Mouse (Mus musculus) midbrain, embryonic 11.5 days (tissue): Measurements from ENCODE around the gene Itga5. TPM values are rescaled to one million over a fixed set of nuclear protein-coding genes. Genes with fewer than 3 reads are reported as not detected.
A peak's percentile ranks its signal among the peaks of the same experiment; 100 is the strongest.

Experiments
- ATAC-seq: fragments of 200-750 bp; cut with Nextera tagmentation; 2 replicates; pipeline ENCODE4 v1.8.0; 2017; ENCODE audit warnings: moderate TSS enrichment, moderate library complexity; ENCODE audit not compliant: low FRiP score
- DNase-seq: peaks from one replicate; pipeline ENCODE4 v3.0.0; 2015; ENCODE audit warnings: low spot score; ENCODE audit errors: missing footprints
- H3K27ac ChIP-seq: fragments of 300-500 bp; sonication (generic); 2 replicates; pipeline ENCODE4 v1.5.1; 2014; ENCODE audit warnings: low read depth, low read length
- H3K27me3 ChIP-seq: fragments of 300-500 bp; sonication (generic); 2 replicates; pipeline ENCODE4 v1.6.1; 2014; ENCODE audit warnings: mild to moderate bottlenecking, low read length, moderate library complexity, mixed read lengths; ENCODE audit not compliant: control insufficient read depth, insufficient read depth
- H3K36me3 ChIP-seq: fragments of 300-500 bp; sonication (generic); 2 replicates; pipeline ENCODE4 v1.6.1; 2014; ENCODE audit warnings: mild to moderate bottlenecking, low read length, moderate library complexity, mixed read lengths; ENCODE audit not compliant: control insufficient read depth, insufficient read depth
- H3K4me1 ChIP-seq: fragments of 300-500 bp; sonication (generic); 2 replicates; pipeline ENCODE4 v1.6.1; 2014; ENCODE audit warnings: low read length; ENCODE audit not compliant: control insufficient read depth, insufficient read depth
- H3K4me2 ChIP-seq: fragments of 300-500 bp; sonication (generic); 2 replicates; pipeline ENCODE4 v1.6.1; 2014; ENCODE audit warnings: mild to moderate bottlenecking, moderate library complexity
- H3K4me3 ChIP-seq: fragments of 300-500 bp; sonication (generic); 2 replicates; pipeline ENCODE4 v1.5.1; 2014; ENCODE audit warnings: low read depth, low read length
- H3K9ac ChIP-seq: fragments of 300-500 bp; sonication (generic); 2 replicates; pipeline ENCODE4 v1.6.1; 2014; ENCODE audit warnings: low read length
- H3K9me3 ChIP-seq: fragments of 300-500 bp; sonication (generic); 2 replicates; pipeline ENCODE4 v1.6.1; 2016; ENCODE audit warnings: low read length; ENCODE audit not compliant: control insufficient read depth
- WGBS: fragments of 180-500 bp; shearing (Covaris S2); extraction: QIAGEN DNeasy Blood & Tissue Kit; methylation state at CpG from one replicate; pipeline ENCODE4 v1.1.7; 2014; 5-methylcytosine and 5-hydroxymethylcytosine counted together
- polyA plus RNA-seq: library from polyadenylated mRNA; unstranded; fragments of >200 nt; fragmentation: Nextera tagmentation; extraction: Ambion mirVana; gene quantifications from 2 replicates; pipeline ENCODE4 v1.2.1, GENCODE M21; 2014

Itga5 gene
- polyA plus RNA-seq, 1 experiment from 2014 or later, result 18.1 TPM

DNA sequence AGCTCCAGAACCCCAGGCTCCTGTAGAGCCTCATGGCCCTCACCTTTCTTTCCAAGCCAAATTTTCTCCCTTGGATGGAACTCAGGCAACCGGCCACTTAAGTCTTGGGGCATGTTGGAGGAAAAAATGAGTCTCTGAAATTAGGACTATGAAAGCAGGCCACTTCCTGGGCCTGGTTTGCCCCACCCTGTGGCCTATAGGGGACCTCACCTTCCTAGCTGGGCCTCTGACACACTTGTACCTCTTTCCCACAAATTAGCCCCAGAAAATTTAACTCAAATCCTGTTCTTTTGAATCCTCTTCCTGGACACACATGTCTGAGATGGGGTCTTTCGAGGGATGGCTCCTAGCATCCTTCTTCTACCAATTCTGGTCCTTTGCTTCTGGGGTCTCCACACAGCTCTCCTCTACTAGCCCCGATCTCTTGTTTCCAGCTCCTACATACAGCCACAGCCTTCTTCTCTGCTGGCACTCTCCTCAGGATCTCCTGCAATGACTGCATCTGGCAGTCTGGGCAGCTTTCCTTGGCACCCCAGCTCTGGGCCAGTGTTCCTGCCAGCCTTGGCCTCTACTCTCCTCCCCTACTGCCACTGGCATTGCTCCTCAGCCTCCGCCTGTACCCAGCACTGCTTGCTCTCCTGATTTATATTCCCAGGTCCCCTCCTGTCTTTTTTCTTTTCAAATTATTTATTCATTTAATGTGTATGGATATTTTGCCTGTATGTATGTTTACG, 6.5 kb downstream of the Itga5 start:
- no peak for ATAC-seq
- 94% methylated on average over 5 of the region's 5 CpGs for WGBS

DNA sequence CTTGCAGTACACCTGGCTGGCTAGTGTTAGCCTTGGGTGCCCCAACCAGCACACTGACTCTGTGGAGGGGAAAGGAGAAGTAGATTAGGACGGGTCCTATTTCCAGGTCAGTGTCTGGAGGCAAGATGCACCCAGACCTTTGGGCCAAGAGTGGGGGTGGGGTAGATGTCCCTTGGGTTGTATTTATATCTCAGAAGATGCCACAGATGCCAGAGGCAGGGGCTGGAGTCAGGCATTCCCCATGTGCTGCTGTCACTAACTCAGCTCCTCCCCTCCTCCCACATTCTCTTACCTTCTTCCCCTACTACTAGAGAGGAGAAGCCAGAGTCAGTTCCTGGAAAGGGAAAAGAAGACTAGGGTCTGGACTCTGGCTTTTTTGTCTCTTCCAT, 7.4 kb downstream of the Itga5 start:
- H3K9me3 ChIP-seq, result no peaks in the 10 kb centered on the region
- H3K27ac ChIP-seq, result no peak overlapping the region
- H3K4me2 ChIP-seq, result no peak overlapping the region
- ATAC-seq, result no peak; the same call in 1 of the 2 replicates
- no peak overlapping the region for H3K4me3 ChIP-seq
- no peaks in the 10 kb centered on the region for H3K36me3 ChIP-seq
- DNase-seq, result no peak
- H3K4me1 ChIP-seq, result no peaks in the 10 kb centered on the region
- no peaks in the 10 kb centered on the region for H3K27me3 ChIP-seq
- H3K9ac ChIP-seq, result no peak overlapping the region
- WGBS, result 88% methylated on average over 1 of the region's 1 CpGs

More for the DNA sequence above, 6.5 kb downstream of the Itga5 start:
- Histone ChIP-seq H3K27ac (no peak overlapping the region), H3K4me1 (peaks cover 5% of the 10 kb centered on the region), H3K9me3 (no peaks in the 10 kb centered on the region), H3K27me3 (no peaks in the 10 kb centered on the region), H3K36me3 (no peaks in the 10 kb centered on the region), H3K4me3 (no peak overlapping the region), H3K9ac (no peak overlapping the region), H3K4me2 (no peak overlapping the region)
- DNase-seq, result no peak

DNA sequence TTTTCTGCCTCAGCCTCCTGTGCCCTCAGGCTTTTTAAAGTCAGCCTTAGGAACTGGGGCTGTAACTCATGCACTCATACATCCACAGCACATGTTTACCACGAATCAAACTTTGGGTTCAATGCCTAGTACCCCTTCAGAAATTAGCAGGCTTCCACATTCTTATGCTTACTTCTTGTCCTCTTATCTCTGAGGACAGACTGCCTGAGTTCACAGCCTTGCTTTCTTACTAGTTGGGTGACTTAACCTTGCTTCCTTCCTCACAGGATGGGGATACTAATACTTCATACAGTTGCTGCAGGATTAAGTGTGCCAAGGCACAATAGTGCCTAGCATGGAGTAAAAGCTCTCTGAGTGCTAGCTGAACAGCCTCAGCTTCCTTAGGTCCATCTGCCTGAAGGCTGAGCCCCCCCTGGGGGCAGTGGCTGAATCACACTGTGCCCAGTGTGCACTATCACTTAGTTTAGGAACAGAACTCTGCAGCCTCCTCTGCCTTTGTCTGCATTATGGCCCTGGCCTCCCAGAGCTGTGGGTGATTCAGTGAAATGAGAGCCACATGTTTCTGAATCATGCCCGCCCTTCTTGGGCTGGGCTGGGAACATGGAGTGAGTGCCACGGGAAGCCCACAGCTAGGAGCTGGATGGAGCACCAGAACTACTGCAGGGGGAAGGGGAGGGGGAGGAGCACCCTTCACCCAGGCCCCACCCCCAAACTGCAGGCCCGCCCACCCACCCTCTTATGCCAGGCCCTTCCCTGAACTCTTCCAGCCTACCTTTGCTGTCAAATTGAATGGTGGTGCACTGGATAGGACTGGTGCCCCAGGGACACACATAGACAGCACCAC, 8.1 kb downstream of the Itga5 start:
- Histone ChIP-seq H3K4me3 (no peak overlapping the region), H3K27ac (no peak overlapping the region), H3K36me3 (no peaks in the 10 kb centered on the region), H3K4me1 (no peaks in the 10 kb centered on the region), H3K9ac (no peak overlapping the region), H3K9me3 (no peaks in the 10 kb centered on the region), H3K4me2 (no peak overlapping the region), H3K27me3 (no peaks in the 10 kb centered on the region)
- 51% methylated on average over 4 of the region's 4 CpGs for WGBS
- peak; percentile 61 for ATAC-seq
- no peak for DNase-seq

DNA sequence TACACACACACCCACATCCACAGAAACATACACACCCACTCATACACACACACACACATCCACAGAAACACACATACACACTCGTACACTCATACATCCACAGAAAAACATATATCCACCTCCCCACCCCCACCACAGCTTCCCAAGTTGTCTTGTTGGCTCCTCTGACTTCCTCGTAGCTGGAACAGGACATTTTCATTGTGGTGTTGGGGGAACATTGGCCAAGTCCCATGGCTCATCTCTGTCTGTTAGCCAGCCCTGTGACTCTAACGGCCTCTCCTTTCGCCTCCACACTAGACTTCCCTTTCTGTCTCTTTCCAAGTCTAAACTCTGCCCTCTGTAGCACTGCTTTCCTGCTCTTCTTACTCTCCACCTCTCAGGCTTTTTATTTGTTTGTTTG, 8.7 kb downstream of the Itga5 start:
- Histone ChIP-seq H3K36me3 (no peaks in the 10 kb centered on the region), H3K9ac (no peak overlapping the region), H3K4me3 (no peak overlapping the region), H3K4me1 (no peaks in the 10 kb centered on the region), H3K4me2 (no peak overlapping the region), H3K27ac (no peak overlapping the region), H3K9me3 (no peaks in the 10 kb centered on the region), H3K27me3 (no peaks in the 10 kb centered on the region)
- ATAC-seq (no peak), DNase-seq (no peak)
- WGBS, result 85% methylated on average over 4 of the region's 4 CpGs

DNA sequence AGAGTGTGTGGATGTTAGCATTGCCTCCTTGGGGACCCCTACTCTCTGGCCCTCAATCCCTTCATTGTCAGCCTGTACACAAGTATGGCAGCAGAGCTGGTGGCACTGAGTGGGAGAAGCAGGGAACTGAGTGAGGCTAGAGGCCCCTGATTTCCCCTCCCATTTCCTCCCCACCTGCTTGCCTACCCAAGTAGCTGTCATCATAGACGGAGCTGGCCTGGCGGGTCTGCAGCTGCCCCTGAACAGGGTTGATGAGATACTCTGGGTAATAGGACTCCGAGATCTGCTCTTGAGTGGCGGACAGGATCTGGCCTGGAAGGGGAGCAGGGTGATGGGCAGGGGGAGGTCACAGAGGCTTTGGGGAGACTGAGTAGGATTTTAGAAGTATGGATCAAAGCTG, 10.4 kb downstream of the Itga5 start:
- ATAC-seq, result no peak
- Histone ChIP-seq H3K36me3 (no peaks in the 10 kb centered on the region), H3K4me2 (no peak overlapping the region), H3K9ac (no peak overlapping the region), H3K4me3 (no peak overlapping the region), H3K27ac (no peak overlapping the region), H3K27me3 (no peaks in the 10 kb centered on the region), H3K9me3 (no peaks in the 10 kb centered on the region), H3K4me1 (no peaks in the 10 kb centered on the region)
- 84% methylated on average over 4 of the region's 4 CpGs for WGBS
- DNase-seq, result no peak

DNA sequence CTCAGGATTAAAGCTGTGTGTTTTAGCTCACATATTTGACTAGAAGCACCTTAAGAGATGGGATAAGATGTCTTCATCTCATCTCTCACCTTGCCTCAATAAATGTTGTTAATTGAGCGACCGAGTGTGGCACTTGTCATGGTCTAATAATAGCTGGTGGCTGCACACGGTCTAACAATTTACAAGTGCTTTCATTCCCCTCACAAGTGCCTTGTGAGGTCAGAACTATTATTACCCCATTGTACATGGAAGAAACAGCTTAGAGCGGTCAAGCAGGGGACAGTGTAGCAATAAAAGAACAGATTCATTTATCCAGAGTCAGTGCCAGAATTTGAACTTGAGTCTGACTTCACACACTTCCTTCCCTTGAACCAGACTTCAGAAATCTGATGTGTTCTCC, 11.1 kb downstream of the Itga5 start:
- no peak for DNase-seq
- Histone ChIP-seq H3K9me3 (no peaks in the 10 kb centered on the region), H3K9ac (no peak overlapping the region), H3K4me3 (no peak overlapping the region), H3K4me1 (no peaks in the 10 kb centered on the region), H3K27ac (no peak overlapping the region), H3K27me3 (no peaks in the 10 kb centered on the region), H3K36me3 (no peaks in the 10 kb centered on the region), H3K4me2 (no peak overlapping the region)
- WGBS, result 93% methylated on average over 4 of the region's 4 CpGs
- ATAC-seq, result no peak

DNA sequence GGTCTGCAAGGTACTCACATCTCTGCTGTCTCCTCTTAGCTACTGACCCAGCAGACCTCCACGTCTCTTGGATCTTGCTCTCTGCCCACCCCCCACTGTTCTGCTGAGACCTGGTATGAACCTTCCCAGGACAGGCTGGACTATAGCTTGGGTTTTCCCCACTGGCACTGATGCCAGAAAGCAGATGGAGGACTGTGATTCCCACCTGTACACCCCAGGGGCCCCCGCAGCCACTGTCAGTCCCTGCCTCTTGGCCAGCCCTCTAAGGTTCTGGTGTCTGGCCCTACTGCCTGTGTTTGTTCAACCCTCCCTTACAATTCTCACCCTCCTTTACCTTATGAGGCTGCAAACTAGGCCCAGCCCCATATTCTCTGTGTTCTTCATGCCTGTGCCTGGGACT, 11.9 kb downstream of the Itga5 start:
- Histone ChIP-seq H3K36me3 (no peaks in the 10 kb centered on the region), H3K9ac (no peak overlapping the region), H3K4me2 (no peak overlapping the region), H3K27me3 (no peaks in the 10 kb centered on the region), H3K4me1 (no peaks in the 10 kb centered on the region), H3K4me3 (no peak overlapping the region), H3K27ac (no peak overlapping the region), H3K9me3 (no peaks in the 10 kb centered on the region)
- ATAC-seq, result no peak
- no peak for DNase-seq
- 83% methylated on average over 2 of the region's 2 CpGs for WGBS

DNA sequence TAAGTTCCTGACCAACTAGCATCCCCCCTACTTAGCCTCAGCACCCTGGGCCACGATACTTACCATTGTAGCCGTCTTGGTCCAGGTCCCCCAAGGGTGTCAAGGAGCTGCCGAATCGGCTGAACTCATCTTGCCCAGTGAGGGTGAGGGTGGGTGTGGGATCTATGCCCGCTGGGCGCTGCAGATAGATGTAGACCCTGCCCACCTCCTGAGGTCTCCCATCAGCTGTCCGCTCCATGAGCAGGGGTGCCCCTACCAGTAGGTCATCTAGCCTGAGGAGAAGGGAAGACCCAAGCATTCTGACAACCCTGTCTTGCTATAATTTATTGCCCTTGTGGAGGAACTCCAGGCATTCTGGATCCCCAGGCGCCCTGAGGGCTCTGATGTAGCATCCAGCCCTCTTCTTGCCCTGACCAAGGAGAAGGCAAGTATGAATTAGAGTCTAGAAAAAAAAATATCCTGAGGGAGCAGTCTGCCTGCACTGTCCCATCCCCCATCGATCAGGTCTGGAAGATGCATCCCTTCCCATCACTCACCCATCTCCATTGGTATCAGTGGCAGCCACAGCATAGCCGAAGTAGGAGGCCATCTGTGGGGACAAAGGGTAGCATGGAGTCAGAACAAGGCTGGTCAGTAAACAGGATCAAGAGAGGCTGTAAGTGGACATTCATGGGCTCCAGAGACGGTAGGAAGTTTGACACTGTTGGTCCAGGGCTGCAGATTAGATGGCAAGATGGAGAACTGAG, 12.9 kb downstream of the Itga5 start:
- WGBS, result 91% methylated on average over 11 of the region's 11 CpGs
- no peak overlapping the region for H3K4me2 ChIP-seq
- no peak for ATAC-seq
- H3K36me3 ChIP-seq, result no peaks in the 10 kb centered on the region
- DNase-seq, result no peak
- H3K4me1 ChIP-seq, result no peaks in the 10 kb centered on the region
- H3K27ac ChIP-seq, result no peak overlapping the region
- no peak overlapping the region for H3K4me3 ChIP-seq
- no peaks in the 10 kb centered on the region for H3K9me3 ChIP-seq
- H3K27me3 ChIP-seq, result no peaks in the 10 kb centered on the region
- no peak overlapping the region for H3K9ac ChIP-seq

DNA sequence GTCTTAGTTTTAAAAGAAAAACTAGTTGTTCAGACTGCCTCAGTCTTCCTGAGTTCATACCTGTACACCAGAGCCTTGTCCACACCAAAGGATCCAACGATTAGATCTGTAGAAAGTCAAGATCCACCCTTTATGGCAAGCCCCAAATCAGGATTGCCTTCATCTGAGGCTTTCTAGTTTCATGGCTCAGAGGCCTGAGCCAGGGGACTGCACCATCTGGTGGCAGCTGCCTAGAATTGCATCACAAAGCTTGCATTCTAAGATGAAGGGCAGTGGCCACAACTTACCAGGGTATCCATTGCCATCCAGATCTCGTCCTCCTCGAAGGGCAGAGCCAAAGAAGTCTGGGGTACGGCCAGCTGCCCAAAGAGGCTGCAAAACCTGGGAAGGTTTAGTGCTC, 13.7 kb downstream of the Itga5 start:
- DNase-seq (peak; percentile 93), ATAC-seq (peak; percentile 52; the same call in 1 of the 2 replicates)
- Histone ChIP-seq H3K9me3 (no peaks in the 10 kb centered on the region), H3K9ac (no peak overlapping the region), H3K4me2 (no peak overlapping the region), H3K27ac (no peak overlapping the region), H3K4me3 (no peak overlapping the region), H3K36me3 (no peaks in the 10 kb centered on the region), H3K27me3 (no peaks in the 10 kb centered on the region), H3K4me1 (no peaks in the 10 kb centered on the region)
- 56% methylated on average over 4 of the region's 4 CpGs for WGBS
